Mouse (Mus musculus): ENCODE measurements around the gene Tmem41b.
"Not testable (repeated sequence)": the region's sequence is repeated elsewhere in the genome, so short reads cannot be mapped to it uniquely, and the experiment has no call there.

- TF ChIP-seq CTCF (IDR thresholded peaks at IDR 0.05; ENCODE audit: borderline replicate concordance, extremely low read depth, insufficient read depth, insufficient read length); POLR2A (IDR thresholded peaks at IDR 0.05; ENCODE audit: borderline replicate concordance, extremely low read depth, insufficient read depth, insufficient read length, poor library complexity, severe bottlenecking): not testable (repeated sequence)
Observed at GRCm38 (mm10) chr7:109984608-109985007, 2.1 kb downstream of the Tmem41b start.
